Mouse (Mus musculus) heart, embryonic 14.5 days (tissue): ENCODE results near the gene Irs3. TPM values are rescaled to one million over a fixed set of nuclear protein-coding genes. Genes with fewer than 3 reads are reported as not detected.
"Not testable (repeated sequence)": the region's sequence is repeated elsewhere in the genome, so short reads cannot be mapped to it uniquely, and the experiment has no call there.

Experiments used
- ATAC-seq: fragments of 200-750 bp; cut with Nextera tagmentation; 2 replicates; pipeline ENCODE4 v1.8.0; 2017; ENCODE audit warnings: low read depth, moderate TSS enrichment; ENCODE audit not compliant: insufficient number of reproducible peaks, insufficient read depth, low FRiP score
- H3K27ac ChIP-seq, 2 experiments: fragments of 200-500 bp in 1 of 2; fragments of 300-500 bp in 1 of 2; sonication (generic) in 1 of 2; replicated peaks in 1 of 2; 2 replicates each; pipeline ENCODE4 v1.5.1; 2012 to 2014; ENCODE audit warnings: low read depth in 2 of 2, low read length in 2 of 2, control low read depth in 1 of 2, mild to moderate bottlenecking in 1 of 2, mixed read lengths in 1 of 2; ENCODE audit not compliant: control insufficient read depth in 1 of 2, insufficient read depth in 1 of 2
- H3K27me3 ChIP-seq: fragments of 300-500 bp; sonication (generic); 2 replicates; pipeline ENCODE4 v1.6.1; 2014; ENCODE audit warnings: mild to moderate bottlenecking, low read length, control low read depth; ENCODE audit not compliant: control insufficient read depth, insufficient read depth
- H3K36me3 ChIP-seq: fragments of 300-500 bp; sonication (generic); 2 replicates; pipeline ENCODE4 v1.6.1; 2014; ENCODE audit warnings: mild to moderate bottlenecking, control low read depth, low read length, mixed read lengths; ENCODE audit not compliant: control insufficient read depth, insufficient read depth
- H3K4me1 ChIP-seq, 2 experiments: fragments of 200-500 bp in 1 of 2; fragments of 300-500 bp in 1 of 2; sonication (generic) in 1 of 2; 2 replicates each; pipeline ENCODE4 v1.6.1; 2012 to 2014; ENCODE audit warnings: low read length in 2 of 2, control low read depth in 1 of 2, mixed read lengths in 1 of 2; ENCODE audit not compliant: control insufficient read depth in 2 of 2, insufficient read depth in 2 of 2
- H3K4me2 ChIP-seq: fragments of 300-500 bp; sonication (generic); 2 replicates; pipeline ENCODE4 v1.6.1; 2014; ENCODE audit warnings: mild to moderate bottlenecking, low read length
- H3K4me3 ChIP-seq, 2 experiments: fragments of 200-500 bp in 1 of 2; fragments of 300-500 bp in 1 of 2; sonication (generic) in 1 of 2; 2 replicates each; pipeline ENCODE4 v1.5.1; 2012 to 2014; ENCODE audit warnings: low read length in 2 of 2, mild to moderate bottlenecking in 2 of 2, control low read depth in 1 of 2, low read depth in 1 of 2, moderate library complexity in 1 of 2; ENCODE audit not compliant: control insufficient read depth in 1 of 2, insufficient read depth in 1 of 2
- H3K9ac ChIP-seq: fragments of 300-500 bp; sonication (generic); 2 replicates; pipeline ENCODE4 v1.6.1; 2014; ENCODE audit warnings: mild to moderate bottlenecking, low read length
- H3K9me3 ChIP-seq: fragments of 300-500 bp; sonication (generic); 2 replicates; pipeline ENCODE4 v1.6.1; 2016; ENCODE audit warnings: low read length, control low read depth; ENCODE audit not compliant: control insufficient read depth
- WGBS: fragments of 180-500 bp; shearing (Covaris S2); extraction: QIAGEN DNeasy Blood & Tissue Kit; methylation state at CpG from one replicate; pipeline ENCODE4 v1.1.7; 2014; 5-methylcytosine and 5-hydroxymethylcytosine counted together
- polyA plus RNA-seq: library from polyadenylated mRNA; unstranded; fragments of >200 nt; fragmentation: Nextera tagmentation; extraction: Ambion mirVana; gene quantifications from 2 replicates; pipeline ENCODE4 v1.2.1, GENCODE M21; 2014

The Irs3 gene
- polyA plus RNA-seq, 1 experiment from 2014 or later = 0.11 TPM

DNA sequence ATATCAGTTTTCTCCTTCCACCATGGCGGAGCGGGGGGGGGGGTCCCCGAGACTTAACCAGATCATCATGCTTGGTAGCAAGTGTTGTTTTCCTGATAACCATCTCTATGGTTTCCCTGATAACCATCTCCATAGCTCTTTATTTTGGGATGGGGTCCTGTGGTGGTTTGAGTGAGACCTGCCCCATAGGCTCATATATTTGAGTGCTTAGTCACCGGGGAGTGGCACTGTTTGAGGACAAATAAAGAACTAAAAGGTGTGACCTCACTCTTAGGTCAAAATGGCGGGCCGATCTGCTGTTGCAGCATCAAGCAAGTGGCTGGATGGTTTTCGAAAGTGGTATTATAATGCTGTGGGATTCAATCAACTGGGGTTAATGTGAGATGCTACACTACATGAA is 30.2 kb downstream of the Irs3 start:
- Histone ChIP-seq H3K4me3 (no peak overlapping the region), H3K27ac (no peak overlapping the region), H3K36me3 (no peaks in the 10 kb centered on the region), H3K4me1 (peaks cover 25 to 27% of the 10 kb centered on the region in 2 experiments), H3K9ac (no peak overlapping the region), H3K27me3 (no peaks in the 10 kb centered on the region), H3K9me3 (no peaks in the 10 kb centered on the region), H3K4me2 (no peak overlapping the region)
- WGBS = 87% methylated on average over 7 of the region's 7 CpGs
- ATAC-seq = no peak

DNA sequence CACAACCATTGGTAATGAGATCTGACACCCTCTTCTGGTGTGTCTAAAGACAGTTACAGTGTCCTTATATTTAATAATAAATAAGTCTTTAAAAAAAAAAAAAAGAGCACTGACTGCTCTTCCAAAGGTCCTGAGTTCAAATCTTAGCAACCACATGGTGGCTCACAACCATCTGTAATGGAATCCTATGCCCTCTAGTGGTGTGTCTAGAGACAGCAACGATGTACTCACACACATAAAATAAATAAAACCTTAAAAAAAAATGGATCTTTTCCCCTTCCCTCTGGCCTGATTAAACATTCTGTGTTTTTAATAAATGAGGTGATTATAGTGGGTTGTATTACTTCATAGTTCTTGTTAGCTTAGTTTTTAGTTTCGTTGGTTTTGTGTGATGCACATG is 30.6 kb downstream of the Irs3 start:
- ATAC-seq, H3K4me2 ChIP-seq, H3K4me3 ChIP-seq, H3K27ac ChIP-seq, H3K27me3 ChIP-seq, H3K9ac ChIP-seq, H3K9me3 ChIP-seq, H3K36me3 ChIP-seq: not testable (repeated sequence)
- peaks cover 29 to 31% of the 10 kb centered on the region in 2 experiments for H3K4me1 ChIP-seq
- 91% methylated on average over 2 of the region's 2 CpGs for WGBS

DNA sequence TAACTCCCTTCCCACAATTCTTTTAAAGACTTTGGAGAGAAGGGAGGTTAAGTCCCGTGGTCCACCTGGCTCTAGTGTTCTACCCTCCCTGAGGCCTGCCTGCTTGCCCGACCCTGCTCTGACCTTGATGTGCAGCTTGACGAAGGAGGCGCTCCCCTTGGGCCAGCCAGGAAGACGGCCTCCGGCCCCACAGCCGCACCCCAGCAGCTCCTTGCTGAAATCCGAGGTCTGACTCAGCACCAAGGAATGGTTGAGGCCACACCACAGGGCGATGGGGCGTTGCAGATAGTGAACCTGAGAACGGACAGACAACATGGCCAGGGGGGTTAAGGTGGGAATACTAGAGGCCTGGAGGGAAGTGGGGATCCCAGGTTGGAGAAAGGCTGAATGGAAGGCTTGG is 32.0 kb downstream of the Irs3 start, which contains the start of gene Pcolce:
TSS of gene Pcolce (minus strand) at position 235 of the 400 bp plus-strand sequence.
- Histone ChIP-seq H3K4me3 (no peak within 1 kb of the TSS), H3K9me3 (no peaks in the 10 kb centered on the region), H3K36me3 (no peaks in the 10 kb centered on the region), H3K27me3 (no peaks in the 10 kb centered on the region), H3K4me2 (no peak within 1 kb of the TSS), H3K4me1 (peaks cover 34 to 36% of the 10 kb centered on the region in 2 experiments), H3K9ac (no peak within 1 kb of the TSS; the same call in 1 of the 2 replicates), H3K27ac (peak within 1 kb of the TSS; percentile 31 to 33; a peak in 2 of 4 replicates)
- 26% methylated on average over 11 of the region's 11 CpGs for WGBS
- no peak for ATAC-seq

DNA sequence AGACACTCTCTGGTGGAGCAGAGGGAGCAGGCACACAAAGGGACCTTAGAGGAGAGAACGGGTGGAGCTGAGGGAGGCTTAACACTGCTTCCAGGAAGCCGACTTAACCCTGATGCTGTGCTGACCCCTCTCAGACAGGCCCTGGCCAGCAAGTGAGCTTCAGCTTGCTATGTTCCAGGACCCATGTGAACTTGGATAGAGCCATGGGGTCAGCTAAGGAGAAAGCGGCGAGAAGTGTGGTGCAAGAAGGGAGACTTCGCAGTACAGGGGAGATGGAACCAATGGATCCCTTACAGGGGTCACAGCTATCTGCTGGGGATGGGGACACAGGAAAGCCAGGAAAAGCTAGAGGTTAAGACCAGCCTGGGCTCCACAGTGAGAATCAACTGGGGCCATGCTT is 32.4 kb downstream of the Irs3 start:
- Histone ChIP-seq H3K9ac (no peak overlapping the region; the same call in 1 of the 2 replicates), H3K36me3 (no peaks in the 10 kb centered on the region), H3K4me3 (no peak overlapping the region), H3K27ac (0 out of 4 replicates have a peak overlapping the region, but pooled peaks of 1 of the 2 experiments have one; percentile 33), H3K4me2 (no peak overlapping the region), H3K27me3 (no peaks in the 10 kb centered on the region), H3K4me1 (peaks cover 39 to 41% of the 10 kb centered on the region in 2 experiments), H3K9me3 (no peaks in the 10 kb centered on the region)
- no peak for ATAC-seq
- 77% methylated on average over 5 of the region's 5 CpGs for WGBS

DNA sequence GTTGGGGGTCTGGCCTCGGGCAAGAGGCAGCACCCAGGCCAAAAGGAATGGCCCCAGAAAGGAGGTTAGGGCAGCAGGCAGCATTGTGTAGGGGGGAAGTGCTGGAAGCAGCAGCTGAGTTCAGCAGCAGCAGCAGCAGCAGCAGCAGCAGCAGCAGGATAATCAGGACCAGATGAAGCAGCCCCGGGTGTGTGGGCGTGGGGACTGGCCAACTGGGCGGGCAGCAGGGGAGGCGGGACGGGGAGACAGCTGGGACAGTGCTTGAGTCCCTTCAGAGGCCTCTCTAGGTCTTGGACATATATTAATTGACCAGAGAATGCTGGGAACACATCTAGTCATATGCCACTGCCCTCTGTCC is 34.3 kb downstream of the Irs3 start:
- Histone ChIP-seq H3K4me1 (peaks cover 39 to 43% of the 10 kb centered on the region in 2 experiments), H3K9ac (peak overlapping the region; percentile 74), H3K27ac (peak overlapping the region; percentile 89 to 93), H3K4me3 (peak overlapping the region; percentile 34 to 45), H3K36me3 (peaks cover 17% of the 10 kb centered on the region), H3K4me2 (peak overlapping the region; percentile 63), H3K27me3 (no peaks in the 10 kb centered on the region), H3K9me3 (no peaks in the 10 kb centered on the region)
- 3% methylated on average over 5 of the region's 6 CpGs for WGBS
- peak; percentile 44; the same call in 1 of the 2 replicates for ATAC-seq

DNA sequence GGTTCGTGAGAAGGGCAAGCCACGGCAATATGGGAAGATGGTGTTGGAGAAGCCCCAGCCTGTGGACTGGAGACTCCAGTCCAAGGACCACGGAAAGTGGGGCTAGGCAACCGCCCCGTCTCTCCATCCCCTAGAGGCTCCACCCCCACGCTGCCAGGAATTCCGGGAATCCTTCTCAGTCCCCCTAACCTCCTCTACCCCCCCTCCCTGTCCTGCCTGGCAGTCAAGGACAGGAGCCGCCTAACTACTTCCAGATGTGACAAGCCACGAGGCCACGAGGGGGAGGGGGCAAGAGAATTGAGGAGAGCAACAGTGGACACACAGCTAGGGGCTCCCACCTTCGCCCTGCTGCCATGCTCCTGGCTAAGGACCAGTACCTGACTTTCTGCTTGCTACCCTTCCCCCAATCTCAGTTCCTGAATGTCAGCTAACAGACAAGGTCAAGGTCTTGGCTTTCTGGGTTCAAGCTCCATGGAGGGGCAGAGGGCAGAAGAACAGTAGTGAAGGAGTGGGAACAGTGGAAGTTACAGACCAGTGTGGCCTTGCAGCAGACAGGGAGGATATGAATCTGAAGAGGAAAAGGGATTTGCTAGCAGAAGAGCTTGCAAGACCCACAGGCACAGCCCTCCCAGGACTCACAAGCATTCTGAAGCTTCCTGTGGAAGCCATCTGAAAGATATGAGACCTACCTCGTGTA is 34.8 kb downstream of the Irs3 start:
- WGBS = 2% methylated on average over 12 of the region's 12 CpGs
- peak; percentile 37 for ATAC-seq

DNA sequence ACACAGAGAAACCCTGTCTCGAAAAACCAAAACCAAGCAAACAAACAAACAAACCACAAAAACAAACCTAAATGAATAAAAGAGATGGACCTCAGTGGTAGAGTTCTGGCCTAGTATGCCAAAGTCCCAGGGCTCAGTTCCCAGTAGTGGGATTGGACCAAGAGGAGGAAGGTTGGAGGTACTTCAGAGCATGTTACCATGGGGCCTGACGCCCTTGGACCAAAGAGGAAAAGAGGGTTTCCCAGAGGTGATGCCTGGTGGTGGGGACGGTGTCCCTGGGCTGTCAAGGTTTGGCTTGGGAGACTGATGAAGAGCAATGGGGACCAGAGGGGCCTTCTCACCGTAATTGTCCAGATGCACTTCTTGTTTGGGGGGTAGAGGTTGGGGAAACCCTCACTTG is 35.5 kb downstream of the Irs3 start:
- Histone ChIP-seq H3K4me3 (peak overlapping the region; percentile 34 to 45), H3K4me1 (peaks cover 39 to 43% of the 10 kb centered on the region in 2 experiments), H3K36me3 (peaks cover 28% of the 10 kb centered on the region), H3K9me3 (no peaks in the 10 kb centered on the region), H3K27ac (peak overlapping the region; percentile 37 to 93; a peak in 3 of 4 replicates), H3K4me2 (peak overlapping the region; percentile 63), H3K9ac (peak overlapping the region; percentile 74), H3K27me3 (no peaks in the 10 kb centered on the region)
- WGBS = 58% methylated on average over 4 of the region's 4 CpGs
- no peak for ATAC-seq

More for the DNA sequence above, 34.8 kb downstream of the Irs3 start:
- H3K27me3 ChIP-seq = no peaks in the 10 kb centered on the region
- peak overlapping the region; percentile 63 for H3K4me2 ChIP-seq
- H3K4me3 ChIP-seq = peak overlapping the region; percentile 34 to 45
- H3K9me3 ChIP-seq = no peaks in the 10 kb centered on the region
- peaks cover 22% of the 10 kb centered on the region for H3K36me3 ChIP-seq
- H3K9ac ChIP-seq = peak overlapping the region; percentile 74
- H3K27ac ChIP-seq = peak overlapping the region; percentile 89 to 93
- peaks cover 39 to 43% of the 10 kb centered on the region in 2 experiments for H3K4me1 ChIP-seq
